Mouse (Mus musculus): ENCODE results near the gene Tmem62. TPM values are rescaled to one million over a fixed set of nuclear protein-coding genes. Genes with fewer than 3 reads are reported as not detected.

The Tmem62 gene
- 5.7 and 5.8 TPM in 2 replicates for polyA plus RNA-seq (2014; fragmentation: Nextera tagmentation; extraction: Ambion mirVana)

- Histone ChIP-seq H3K4me3 (ENCODE audit: low read depth, low read length) (peak within 1 kb of the TSS; percentile 62), H3K4me1 (replicated peaks; ENCODE audit: control insufficient read depth, insufficient read depth, low read length) (no peaks in the 10 kb centered on the region), H3K9ac (ENCODE audit: low read depth, low read length) (peak within 1 kb of the TSS; percentile 86), H3K27me3 (ENCODE audit: control insufficient read depth, insufficient read depth, low read length) (no peaks in the 10 kb centered on the region), H3K4me2 (replicated peaks; ENCODE audit: low read depth, low read length) (peak within 1 kb of the TSS; percentile 90), H3K36me3 (ENCODE audit: control insufficient read depth, insufficient read depth, low read length) (no peaks in the 10 kb centered on the region), H3K9me3 (ENCODE audit: control insufficient read depth, low read length) (no peaks in the 10 kb centered on the region), H3K27ac (ENCODE audit: low read depth, low read length) (peak within 1 kb of the TSS; percentile 65)
- DNase-seq (ENCODE audit: low spot score), result peak; percentile 75
- peak; percentile 85 for ATAC-seq (ENCODE audit: low FRiP score)
- 1% methylated on average over 68 of the region's 71 CpGs for WGBS
Observed at GRCm38 (mm10) chr2:120976990-120977925, at the start of gene Tmem62. Tmem62 (plus strand) TSS chr2:120977017.

GRCm38 (mm10) chr2:120933038-120933437, 43.8 kb upstream of the Tmem62 start:
- H3K36me3 ChIP-seq (ENCODE audit: control insufficient read depth, insufficient read depth, low read length), result peaks cover 7% of the 10 kb centered on the region; the same call in 1 of the 2 replicates
- 97% methylated on average over 3 of the region's 3 CpGs for WGBS

GRCm38 (mm10) chr2:120951208-120951607, 25.6 kb upstream of the Tmem62 start:
- Histone ChIP-seq H3K27me3 (ENCODE audit: control insufficient read depth, insufficient read depth, low read length) (no peaks in the 10 kb centered on the region), H3K4me3 (ENCODE audit: low read depth, low read length) (no peak overlapping the region), H3K9me3 (ENCODE audit: control insufficient read depth, low read length) (no peaks in the 10 kb centered on the region), H3K9ac (ENCODE audit: low read depth, low read length) (no peak overlapping the region), H3K36me3 (ENCODE audit: control insufficient read depth, insufficient read depth, low read length) (no peaks in the 10 kb centered on the region), H3K27ac (ENCODE audit: low read depth, low read length) (no peak overlapping the region), H3K4me1 (replicated peaks; ENCODE audit: control insufficient read depth, insufficient read depth, low read length) (no peaks in the 10 kb centered on the region), H3K4me2 (replicated peaks; ENCODE audit: low read depth, low read length) (no peak overlapping the region)
- WGBS, result 96% methylated on average over 5 of the region's 5 CpGs
- DNase-seq (ENCODE audit: low spot score) (no peak), ATAC-seq (ENCODE audit: low FRiP score) (no peak)

More at GRCm38 (mm10) chr2:120933038-120933437, 43.8 kb upstream of the Tmem62 start:
- Histone ChIP-seq H3K27ac (ENCODE audit: low read depth, low read length) (no peak overlapping the region), H3K9me3 (ENCODE audit: control insufficient read depth, low read length) (no peaks in the 10 kb centered on the region), H3K4me3 (ENCODE audit: low read depth, low read length) (no peak overlapping the region), H3K4me2 (replicated peaks; ENCODE audit: low read depth, low read length) (no peak overlapping the region), H3K4me1 (replicated peaks; ENCODE audit: control insufficient read depth, insufficient read depth, low read length) (no peaks in the 10 kb centered on the region), H3K27me3 (ENCODE audit: control insufficient read depth, insufficient read depth, low read length) (no peaks in the 10 kb centered on the region), H3K9ac (ENCODE audit: low read depth, low read length) (no peak overlapping the region)
- no peak for ATAC-seq (ENCODE audit: low FRiP score)
- no peak for DNase-seq (ENCODE audit: low spot score)

- no peak overlapping the region for H3K27ac ChIP-seq (ENCODE audit: low read depth, low read length)
- no peak overlapping the region for H3K4me2 ChIP-seq (replicated peaks; ENCODE audit: low read depth, low read length)
- no peaks in the 10 kb centered on the region for H3K4me1 ChIP-seq (replicated peaks; ENCODE audit: control insufficient read depth, insufficient read depth, low read length)
- H3K9ac ChIP-seq (ENCODE audit: low read depth, low read length), result no peak overlapping the region
- DNase-seq (ENCODE audit: low spot score) (no peak), ATAC-seq (ENCODE audit: low FRiP score) (no peak)
- no peak overlapping the region for H3K4me3 ChIP-seq (ENCODE audit: low read depth, low read length)
- no peaks in the 10 kb centered on the region for H3K9me3 ChIP-seq (ENCODE audit: control insufficient read depth, low read length)
- no peaks in the 10 kb centered on the region for H3K27me3 ChIP-seq (ENCODE audit: control insufficient read depth, insufficient read depth, low read length)
- WGBS, result 80% methylated on average over 2 of the region's 2 CpGs
- no peaks in the 10 kb centered on the region for H3K36me3 ChIP-seq (ENCODE audit: control insufficient read depth, insufficient read depth, low read length)
Observed at GRCm38 (mm10) chr2:120952176-120952938, 24.5 kb upstream of the Tmem62 start.

GRCm38 (mm10) chr2:120959363-120959762, 17.5 kb upstream of the Tmem62 start:
- Histone ChIP-seq H3K9ac (ENCODE audit: low read depth, low read length) (no peak overlapping the region), H3K9me3 (ENCODE audit: control insufficient read depth, low read length) (no peaks in the 10 kb centered on the region), H3K27ac (ENCODE audit: low read depth, low read length) (no peak overlapping the region), H3K4me1 (replicated peaks; ENCODE audit: control insufficient read depth, insufficient read depth, low read length) (no peaks in the 10 kb centered on the region), H3K36me3 (ENCODE audit: control insufficient read depth, insufficient read depth, low read length) (no peaks in the 10 kb centered on the region), H3K4me2 (replicated peaks; ENCODE audit: low read depth, low read length) (no peak overlapping the region), H3K4me3 (ENCODE audit: low read depth, low read length) (no peak overlapping the region), H3K27me3 (ENCODE audit: control insufficient read depth, insufficient read depth, low read length) (no peaks in the 10 kb centered on the region)
- 91% methylated on average over 2 of the region's 2 CpGs for WGBS
- no peak for DNase-seq (ENCODE audit: low spot score)
- ATAC-seq (ENCODE audit: low FRiP score), result no peak

GRCm38 (mm10) chr2:120959827-120960226, 17.0 kb upstream of the Tmem62 start:
- Histone ChIP-seq H3K4me2 (replicated peaks; ENCODE audit: low read depth, low read length) (no peak overlapping the region), H3K36me3 (ENCODE audit: control insufficient read depth, insufficient read depth, low read length) (no peaks in the 10 kb centered on the region), H3K27ac (ENCODE audit: low read depth, low read length) (no peak overlapping the region), H3K27me3 (ENCODE audit: control insufficient read depth, insufficient read depth, low read length) (no peaks in the 10 kb centered on the region), H3K9me3 (ENCODE audit: control insufficient read depth, low read length) (no peaks in the 10 kb centered on the region), H3K4me1 (replicated peaks; ENCODE audit: control insufficient read depth, insufficient read depth, low read length) (no peaks in the 10 kb centered on the region), H3K4me3 (ENCODE audit: low read depth, low read length) (no peak overlapping the region), H3K9ac (ENCODE audit: low read depth, low read length) (no peak overlapping the region)
- WGBS, result 96% methylated on average over 5 of the region's 5 CpGs
- no peak for ATAC-seq (ENCODE audit: low FRiP score)
- no peak for DNase-seq (ENCODE audit: low spot score)

- DNase-seq (ENCODE audit: low spot score) (no peak), ATAC-seq (ENCODE audit: low FRiP score) (no peak)
- Histone ChIP-seq H3K4me2 (replicated peaks; ENCODE audit: low read depth, low read length) (no peak overlapping the region), H3K36me3 (ENCODE audit: control insufficient read depth, insufficient read depth, low read length) (no peaks in the 10 kb centered on the region), H3K27ac (ENCODE audit: low read depth, low read length) (no peak overlapping the region), H3K4me3 (ENCODE audit: low read depth, low read length) (no peak overlapping the region), H3K27me3 (ENCODE audit: control insufficient read depth, insufficient read depth, low read length) (no peaks in the 10 kb centered on the region), H3K9me3 (ENCODE audit: control insufficient read depth, low read length) (no peaks in the 10 kb centered on the region), H3K4me1 (replicated peaks; ENCODE audit: control insufficient read depth, insufficient read depth, low read length) (no peaks in the 10 kb centered on the region), H3K9ac (ENCODE audit: low read depth, low read length) (no peak overlapping the region)
- 96% methylated on average over 1 of the region's 1 CpGs for WGBS
Observed at GRCm38 (mm10) chr2:120960261-120960660, 16.6 kb upstream of the Tmem62 start.

GRCm38 (mm10) chr2:120963110-120963509, 13.7 kb upstream of the Tmem62 start:
- Histone ChIP-seq H3K9ac (ENCODE audit: low read depth, low read length) (no peak overlapping the region), H3K27ac (ENCODE audit: low read depth, low read length) (no peak overlapping the region), H3K9me3 (ENCODE audit: control insufficient read depth, low read length) (no peaks in the 10 kb centered on the region), H3K27me3 (ENCODE audit: control insufficient read depth, insufficient read depth, low read length) (no peaks in the 10 kb centered on the region), H3K4me2 (replicated peaks; ENCODE audit: low read depth, low read length) (no peak overlapping the region), H3K36me3 (ENCODE audit: control insufficient read depth, insufficient read depth, low read length) (no peaks in the 10 kb centered on the region), H3K4me1 (replicated peaks; ENCODE audit: control insufficient read depth, insufficient read depth, low read length) (no peaks in the 10 kb centered on the region), H3K4me3 (ENCODE audit: low read depth, low read length) (no peak overlapping the region)
- 98% methylated on average over 7 of the region's 7 CpGs for WGBS
- DNase-seq (ENCODE audit: low spot score) (no peak), ATAC-seq (ENCODE audit: low FRiP score) (no peak)

Data from hindbrain, embryonic 11.5 days (tissue).